Mouse (Mus musculus) G1E (cell line): Measurements from ENCODE around the gene Ccdc89. TPM values are rescaled to one million over a fixed set of nuclear protein-coding genes. Genes with fewer than 3 reads are reported as not detected.

Source experiments
- ATAC-seq: 2 replicates; pipeline ENCODE4 v1.8.0; 2016; ENCODE audit warnings: mild to moderate bottlenecking; ENCODE audit not compliant: insufficient number of reproducible peaks, poor library complexity, low FRiP score, severe bottlenecking; ENCODE audit errors: extremely low read depth
- DNase-seq: peaks from one replicate; pipeline ENCODE4 v3.0.0; 2012; ENCODE audit warnings: low spot score
- H3K27me3 ChIP-seq: 2 replicates; pipeline ENCODE4 v1.6.1; 2012; ENCODE audit warnings: mild to moderate bottlenecking, low read length, inconsistent platforms; ENCODE audit not compliant: insufficient read depth
- H3K36me3 ChIP-seq: replicated peaks from 2 replicates; pipeline ENCODE3; 2012; ENCODE audit warnings: mild to moderate bottlenecking, inconsistent platforms
- H3K4me1 ChIP-seq: 2 replicates; pipeline ENCODE4 v1.6.1; 2012; ENCODE audit warnings: low read depth, low read length, inconsistent platforms, mixed read lengths; ENCODE audit not compliant: insufficient read depth
- H3K4me3 ChIP-seq: 2 replicates; pipeline ENCODE4 v1.5.1; 2012; ENCODE audit warnings: low read depth, mild to moderate bottlenecking, inconsistent platforms, low read length, moderate library complexity, mixed read lengths
- H3K9me3 ChIP-seq: replicated peaks from 2 replicates; pipeline ENCODE4 v1.6.1; 2012; ENCODE audit warnings: inconsistent platforms
- CTCF ChIP-seq: IDR thresholded peaks from 2 replicates; pipeline ENCODE4 v1.5.1; 2012; ENCODE audit warnings: low read depth, low read length, inconsistent platforms, mixed read lengths
- GATA1 ChIP-seq: IDR thresholded peaks from 2 replicates; pipeline ENCODE4 v1.6.1; 2012; ENCODE audit warnings: borderline replicate concordance, low read length, inconsistent platforms, mixed read lengths
- GATA2 ChIP-seq: IDR thresholded peaks from 2 replicates; pipeline ENCODE4 v1.6.1; 2012; ENCODE audit warnings: low read depth, low read length, inconsistent platforms, borderline replicate concordance
- POLR2AphosphoS5 ChIP-seq: IDR thresholded peaks from 2 replicates; pipeline ENCODE4 v1.6.1; 2012; ENCODE audit warnings: low read depth, low read length, inconsistent platforms; ENCODE audit not compliant: insufficient replicate concordance
- TAL1 ChIP-seq: conservative IDR thresholded peaks from 2 replicates; pipeline ENCODE4 v1.6.1; 2012; ENCODE audit warnings: low read depth, low read length, inconsistent platforms, mixed read lengths
- polyA plus RNA-seq: library from polyadenylated mRNA; stranded (reverse); fragments of >175 nt; gene quantifications from 2 replicates; pipeline ENCODE4 v1.2.3, GENCODE M21; 2012
- total RNA-seq, 2 experiments: library from RNA; stranded (forward) in 1 of 2; stranded (reverse) in 1 of 2; fragments of 200-1000 nt in 1 of 2; fragments of >200 nt in 1 of 2; fragmentation: Nextera tagmentation in 1 of 2; gene quantifications; 2 replicates each; pipeline ENCODE4 v1.2.3; 2014 to 2017

Ccdc89 gene
- total and polyA plus RNA-seq, 3 experiments: 0.05 TPM; not detected in 2

- peak; percentile 28; the same call in 1 of the 2 replicates for ATAC-seq
- peaks cover 2% of the 10 kb centered on the region; the same call in 1 of the 2 replicates for H3K27me3 ChIP-seq
These were observed 16.4 kb upstream of the Ccdc89 start for GRCm38 (mm10) chr7:90409934-90410333.

GRCm38 (mm10) chr7:90427006-90427405, 629 bp downstream of the Ccdc89 start:
- ATAC-seq: no peak
- TF ChIP-seq GATA2 (no peak), TAL1 (no peak), CTCF (no peak), GATA1 (no peak), POLR2AphosphoS5 (no peak)
- H3K9me3 ChIP-seq: no peaks in the 10 kb centered on the region
- no peaks in the 10 kb centered on the region for H3K4me1 ChIP-seq
- peaks cover 26% of the 10 kb centered on the region for H3K27me3 ChIP-seq
- H3K4me3 ChIP-seq: no peak overlapping the region
- no peaks in the 10 kb centered on the region for H3K36me3 ChIP-seq
- DNase-seq: no peak

More at GRCm38 (mm10) chr7:90409934-90410333, 16.4 kb upstream of the Ccdc89 start:
- H3K4me1 ChIP-seq: no peaks in the 10 kb centered on the region
- no peaks in the 10 kb centered on the region for H3K36me3 ChIP-seq
- 0 out of 2 replicates have a peak, but pooled peaks cover 2% of the 10 kb centered on the region for H3K9me3 ChIP-seq
- peak; percentile 23 for DNase-seq
- no peak for TF ChIP-seq POLR2AphosphoS5
- TF ChIP-seq CTCF: peak; percentile 37; the same call in 1 of the 2 replicates
- H3K4me3 ChIP-seq: no peak overlapping the region

- H3K9me3 ChIP-seq: no peaks in the 10 kb centered on the region
- no peak overlapping the region for H3K4me3 ChIP-seq
- ATAC-seq (no peak), DNase-seq (no peak)
- TF ChIP-seq GATA1 (no peak), TAL1 (no peak), CTCF (no peak), POLR2AphosphoS5 (no peak), GATA2 (no peak)
- H3K27me3 ChIP-seq: peaks cover 21% of the 10 kb centered on the region
- H3K4me1 ChIP-seq: no peaks in the 10 kb centered on the region
- no peaks in the 10 kb centered on the region for H3K36me3 ChIP-seq
These were observed 5.8 kb downstream of the Ccdc89 start for GRCm38 (mm10) chr7:90432221-90432620.

GRCm38 (mm10) chr7:90440044-90440443, 13.7 kb downstream of the Ccdc89 start:
- H3K9me3 ChIP-seq: no peaks in the 10 kb centered on the region
- no peak overlapping the region for H3K4me3 ChIP-seq
- H3K4me1 ChIP-seq: peaks cover 4% of the 10 kb centered on the region; the same call in 1 of the 2 replicates
- DNase-seq (no peak), ATAC-seq (no peak)
- peaks cover 8% of the 10 kb centered on the region; the same call in 1 of the 2 replicates for H3K27me3 ChIP-seq
- peaks cover 12% of the 10 kb centered on the region for H3K36me3 ChIP-seq
- TF ChIP-seq CTCF: no peak
- no peak for TF ChIP-seq TAL1
- TF ChIP-seq POLR2AphosphoS5: no peak
- no peak for TF ChIP-seq GATA2
- TF ChIP-seq GATA1: no peak

- H3K4me3 ChIP-seq: peak overlapping the region; percentile 99
- H3K4me1 ChIP-seq: peaks cover 4% of the 10 kb centered on the region; the same call in 1 of the 2 replicates
- DNase-seq: no peak
- peaks cover 14% of the 10 kb centered on the region for H3K36me3 ChIP-seq
- H3K9me3 ChIP-seq: no peaks in the 10 kb centered on the region
- ATAC-seq: no peak
- peaks cover 7% of the 10 kb centered on the region; the same call in 1 of the 2 replicates for H3K27me3 ChIP-seq
- TF ChIP-seq CTCF: no peak
- TF ChIP-seq GATA2: no peak
These were observed 15.7 kb downstream of the Ccdc89 start for GRCm38 (mm10) chr7:90442070-90442469.

GRCm38 (mm10) chr7:90442518-90443080, 16.2 kb downstream of the Ccdc89 start, which contains the start of gene Crebzf:
Crebzf (plus strand) TSS chr7:90442729.
- Histone ChIP-seq H3K9me3 (no peaks in the 10 kb centered on the region), H3K36me3 (peaks cover 18% of the 10 kb centered on the region), H3K27me3 (peaks cover 2% of the 10 kb centered on the region; the same call in 1 of the 2 replicates), H3K4me3 (peak within 1 kb of the TSS; percentile 99), H3K4me1 (peaks cover 7% of the 10 kb centered on the region; the same call in 1 of the 2 replicates)
- peak; percentile 92 for DNase-seq
- TF ChIP-seq CTCF (no peak), GATA2 (no peak), TAL1 (no peak), GATA1 (no peak), POLR2AphosphoS5 (no peak)
- peak; percentile 93 for ATAC-seq
